Mouse (Mus musculus) heart, adult 2 months (tissue): ENCODE measurements around the gene Enah.

Source experiments
- CTCF ChIP-seq: fragments of 200-600 bp; IDR thresholded peaks from 2 replicates; pipeline ENCODE4 v1.8.1; 2022; ENCODE audit warnings: antibody characterized with exemption, mild to moderate bottlenecking, moderate library complexity
- EP300 ChIP-seq: fragments of 200-500 bp; IDR thresholded peaks from 2 replicates; pipeline ENCODE4 v1.6.1; 2011; ENCODE audit warnings: low read depth, low read length, control low read depth; ENCODE audit not compliant: insufficient read depth

DNA sequence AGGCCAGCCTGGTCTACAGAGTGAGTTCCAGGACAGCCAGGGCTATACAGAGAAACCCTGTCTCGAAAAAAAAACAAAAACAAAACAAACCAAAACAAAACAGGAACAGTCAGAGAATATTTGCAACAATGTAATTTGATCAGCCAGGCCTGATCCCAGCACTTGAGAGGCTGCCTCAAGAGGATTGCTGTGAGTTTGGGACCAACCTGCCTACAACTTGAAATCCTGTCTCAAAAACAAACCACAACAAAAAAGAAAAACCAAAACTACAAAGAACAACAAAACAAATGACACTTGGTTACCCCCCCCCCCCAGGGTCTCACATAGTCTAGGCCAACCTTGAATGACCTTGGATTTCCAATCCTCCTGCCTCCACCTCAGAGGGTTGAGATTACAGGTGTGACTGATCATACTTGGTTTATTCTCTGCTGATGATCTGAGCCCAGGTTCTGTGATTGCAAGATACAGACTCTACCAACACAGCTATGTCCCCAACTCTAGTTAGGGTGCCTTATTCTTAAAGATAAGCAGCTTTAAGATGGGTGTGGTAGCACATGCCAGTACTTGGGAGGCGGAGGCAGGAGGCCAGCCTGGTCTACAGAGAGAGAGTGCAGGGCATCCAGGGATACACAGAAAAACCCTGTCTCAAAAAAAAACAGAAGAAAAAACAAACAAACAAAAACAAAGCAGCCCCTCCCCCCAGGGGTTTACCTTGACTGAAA is 158.4 kb downstream of the Enah start:
- no peak for TF ChIP-seq CTCF
- TF ChIP-seq EP300: no peak
